Mouse (Mus musculus) megakaryocyte, embryonic 14.5 days (primary cell): ENCODE measurements around the gene Mfsd10.

Experiments
- FLI1 ChIP-seq: IDR thresholded peaks from 2 replicates; pipeline ENCODE4 v1.6.1; 2012; ENCODE audit warnings: low read length, inconsistent platforms, mixed read lengths
- GATA1 ChIP-seq: IDR thresholded peaks from 3 replicates; pipeline ENCODE4 v1.6.1; 2012; ENCODE audit warnings: mixed read lengths, low read length, inconsistent platforms, borderline replicate concordance

DNA sequence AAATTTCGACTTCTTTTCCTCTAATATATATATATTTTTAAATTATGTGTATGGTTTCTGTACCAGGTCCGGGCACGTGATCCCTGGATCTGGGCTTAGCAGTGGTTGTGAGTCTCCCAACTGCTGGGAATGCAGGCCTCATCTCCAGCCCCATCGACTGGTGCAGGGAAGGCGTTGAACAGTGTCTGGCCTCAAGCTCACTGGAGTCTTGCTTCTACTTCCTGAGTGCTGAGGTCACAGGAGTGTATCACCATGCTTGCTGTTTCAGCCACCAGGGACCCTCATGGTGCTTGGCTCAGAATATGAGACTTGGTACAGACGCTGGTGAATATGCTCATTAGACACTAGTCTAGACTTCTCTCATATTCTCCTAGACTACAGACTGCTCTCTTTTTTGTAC lies 44.3 kb downstream of the Mfsd10 start:
- no peak for TF ChIP-seq GATA1
- no peak for TF ChIP-seq FLI1
